Mouse (Mus musculus): Measurements from ENCODE around the gene Zfp408. TPM values are rescaled to one million over a fixed set of nuclear protein-coding genes. Genes with fewer than 3 reads are reported as not detected.

Zfp408 gene
- polyA plus RNA-seq, 1 experiment from 2014 or later, result 5.9 TPM

Other genes starting within 250 kb of the Zfp408 start
- gene 1110051M20Rik, start 205.1 kb downstream of the Zfp408 start, polyA plus RNA-seq (2016; fragmentation: Nextera tagmentation; extraction: Ambion mirVana), result 9.1 and 10.4 TPM in 2 replicates
- 1.0 and 1.2 TPM in 2 replicates for gene Lrp4, start 192.3 kb downstream of the Zfp408 start, polyA plus RNA-seq (2016; fragmentation: Nextera tagmentation; extraction: Ambion mirVana)
- 57.7 and 59.1 TPM in 2 replicates for gene Ckap5, start 123.0 kb downstream of the Zfp408 start, polyA plus RNA-seq (2016; fragmentation: Nextera tagmentation; extraction: Ambion mirVana)
- 121 and 125 TPM in 2 replicates for gene F2, start 13.4 kb downstream of the Zfp408 start, polyA plus RNA-seq (2016; fragmentation: Nextera tagmentation; extraction: Ambion mirVana)
- gene Arhgap1, start 69 bp upstream of the Zfp408 start, polyA plus RNA-seq (2016; fragmentation: Nextera tagmentation; extraction: Ambion mirVana), result 59.8 and 66.1 TPM in 2 replicates
- gene Atg13, start 60.8 kb upstream of the Zfp408 start, polyA plus RNA-seq (2016; fragmentation: Nextera tagmentation; extraction: Ambion mirVana), result 12.8 and 14.7 TPM in 2 replicates
- 8.4 and 10.6 TPM in 2 replicates for gene Harbi1, start 61.1 kb upstream of the Zfp408 start, polyA plus RNA-seq (2016; fragmentation: Nextera tagmentation; extraction: Ambion mirVana)
- gene Ambra1, start 80.3 kb upstream of the Zfp408 start, polyA plus RNA-seq (2016; fragmentation: Nextera tagmentation; extraction: Ambion mirVana), result 8.7 and 9.0 TPM in 2 replicates